Mouse (Mus musculus) heart, postnatal 25 days (tissue): ENCODE results near the gene Minos1. TPM values are rescaled to one million over a fixed set of nuclear protein-coding genes. Genes with fewer than 3 reads are reported as not detected.

Experiments used
- DNase-seq: peaks from one replicate; pipeline ENCODE4 v3.0.0; 2022; ENCODE audit warnings: low spot score
- intact Hi-C: fragments of 180-260 bp; cut with DNase I; formaldehyde crosslinking; loops from one replicate; pipeline ENCODE4 v1.15.1; 2025
- total RNA-seq, 2 experiments: library from RNA; stranded (reverse); gene quantifications; 2 replicates each; pipeline ENCODE4 v1.2.3; 2021

The Minos1 gene
- total RNA-seq, 2 experiments from 2014 or later: 782 to 827 TPM

DNA sequence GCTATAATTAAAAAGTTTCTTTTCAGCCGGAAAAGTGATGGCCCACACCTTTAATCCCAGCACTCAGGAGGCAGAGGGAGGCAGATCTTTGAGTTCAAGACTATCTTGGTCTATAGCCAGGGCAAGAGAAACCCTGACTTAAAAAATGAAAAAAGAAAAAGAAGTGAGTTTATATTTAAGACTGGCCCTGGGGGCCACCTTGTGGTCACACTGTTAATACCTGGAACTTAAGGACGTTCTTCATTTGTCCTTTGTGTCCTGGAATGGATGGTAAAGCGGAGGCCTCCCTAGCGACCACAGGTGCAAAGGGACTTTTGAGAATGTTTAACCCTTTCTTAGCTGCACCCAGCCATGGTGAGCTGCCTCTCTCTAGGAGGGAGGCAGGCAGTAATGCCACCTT is 52.2 kb downstream of the Minos1 start:
- no peak for DNase-seq
- intact Hi-C loops: loop anchor here (1.0 kb wide), 1 partner anchor 156 kb away; no protein-coding TSS in a partner anchor

DNA sequence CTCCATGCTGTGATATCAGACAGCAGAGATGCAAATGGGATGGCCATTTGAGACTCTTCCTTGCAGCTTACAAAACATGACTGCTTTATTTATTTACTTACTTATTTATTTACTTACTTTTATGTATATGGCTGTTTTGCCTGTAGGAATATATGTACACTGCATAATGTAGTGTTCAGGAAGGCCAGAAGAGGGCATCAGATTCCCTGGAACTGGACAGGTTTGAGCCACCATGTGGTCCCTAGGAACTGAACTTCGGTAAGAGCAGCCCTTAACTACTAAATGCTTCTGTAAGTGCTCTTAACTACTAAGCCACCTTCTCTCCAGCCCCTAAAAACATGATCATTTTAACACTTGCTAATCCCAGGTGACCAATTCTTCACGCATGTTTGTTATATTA is 52.6 kb downstream of the Minos1 start:
- no peak for DNase-seq
- intact Hi-C loops: loop anchor here (1.0 kb wide), 1 partner anchor 156 kb away; no protein-coding TSS in a partner anchor

DNA sequence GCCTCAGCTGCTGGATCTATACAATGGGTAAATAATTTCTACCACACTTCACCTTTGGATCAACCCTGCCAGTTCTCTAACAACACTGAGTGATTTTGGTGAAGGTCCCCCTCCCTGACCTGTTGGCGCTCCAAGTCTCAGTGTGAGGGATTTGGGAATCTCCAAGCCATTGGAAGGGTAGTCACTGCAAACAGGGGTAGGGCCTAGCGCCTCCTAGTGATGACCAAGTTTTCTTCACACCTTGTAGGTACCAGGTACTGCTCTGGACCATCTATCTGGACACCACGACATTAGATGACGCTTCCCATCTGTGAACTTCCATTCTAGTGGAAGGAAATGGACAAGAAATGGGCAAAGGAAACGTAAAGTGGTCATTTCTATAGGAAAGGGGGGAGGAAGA is 55.0 kb downstream of the Minos1 start:
- no peak for DNase-seq
- intact Hi-C loops: no loop called here

DNA sequence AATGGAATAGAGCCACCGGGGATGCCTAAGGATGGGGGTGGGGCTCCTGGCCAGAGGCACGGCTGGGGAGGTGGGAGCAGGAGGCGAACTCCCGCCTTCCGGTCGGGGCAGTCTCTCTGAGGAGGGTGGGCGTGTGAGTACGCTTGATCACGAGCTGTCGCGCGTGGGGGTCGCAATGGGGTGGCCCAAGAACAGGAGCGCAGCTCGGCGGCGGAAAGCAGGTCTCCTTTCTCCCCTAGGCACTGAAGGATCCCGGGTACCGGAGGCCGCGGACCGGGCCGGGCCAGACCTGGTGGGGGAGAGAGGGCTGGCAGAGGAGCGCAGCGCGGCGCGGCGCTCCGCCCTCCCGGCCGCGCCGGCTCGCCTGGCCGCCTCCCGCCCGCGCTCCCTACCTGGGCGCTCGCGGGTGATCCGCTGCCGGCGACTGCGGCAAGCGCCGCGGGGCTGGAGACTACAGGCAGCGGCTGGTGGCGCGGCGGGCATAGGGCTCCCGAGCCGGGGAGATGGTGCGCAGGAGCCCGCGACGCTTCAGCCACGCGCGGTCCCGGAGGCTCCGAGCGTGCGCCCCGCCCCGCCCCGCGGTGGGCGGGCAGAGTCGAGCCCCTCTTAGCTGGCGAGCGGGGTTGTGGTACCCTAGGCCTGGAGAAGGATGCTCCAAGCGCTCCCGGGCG is 55.7 kb downstream of the Minos1 start, which contains the start of gene Htr6:
TSS of gene Htr6 (minus strand) at position 530 of the 671 bp plus-strand sequence.
- intact Hi-C loops: no loop called here
- DNase-seq: no peak

DNA sequence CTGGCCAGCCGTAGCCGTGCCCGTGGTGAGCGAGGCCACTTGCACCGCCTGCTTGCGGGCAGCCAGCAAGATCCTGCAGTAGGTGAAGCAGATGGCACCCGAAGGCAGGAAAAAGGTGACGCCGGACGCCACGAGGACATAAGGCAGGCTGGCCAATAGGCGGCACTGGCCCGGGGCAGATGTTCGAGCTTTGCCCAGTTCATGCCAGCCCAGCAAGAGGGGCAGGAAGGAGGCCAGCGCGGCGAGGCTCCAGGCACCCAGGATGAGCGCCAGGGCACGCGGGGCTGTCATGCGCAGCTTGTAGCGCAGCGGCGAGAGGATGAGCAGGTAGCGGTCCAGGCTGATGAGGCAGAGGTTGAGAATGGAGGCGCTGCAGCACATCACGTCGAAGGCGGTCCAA is 56.9 kb downstream of the Minos1 start:
- intact Hi-C loops: no loop called here
- DNase-seq: no peak

DNA sequence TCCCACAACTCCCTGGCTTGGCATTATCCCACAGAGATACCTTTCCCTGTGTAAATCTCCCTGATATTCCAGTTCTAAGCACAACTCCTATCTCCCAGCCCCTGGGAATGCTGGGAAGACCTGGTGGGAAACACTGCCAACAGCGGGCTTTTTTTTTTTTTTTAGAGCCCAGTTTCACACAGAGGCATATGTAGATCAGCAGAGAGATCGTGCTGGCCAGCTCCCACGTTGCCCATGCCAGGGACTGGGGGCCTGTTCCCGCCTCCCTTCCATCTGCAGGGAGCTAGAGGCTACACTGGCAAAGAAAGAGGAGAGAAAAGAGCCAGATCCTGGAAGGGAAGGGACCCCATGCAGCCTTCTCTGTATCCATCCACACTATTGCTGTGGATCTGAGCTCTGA is 62.6 kb downstream of the Minos1 start:
- no peak for DNase-seq
- intact Hi-C loops: no loop called here

DNA sequence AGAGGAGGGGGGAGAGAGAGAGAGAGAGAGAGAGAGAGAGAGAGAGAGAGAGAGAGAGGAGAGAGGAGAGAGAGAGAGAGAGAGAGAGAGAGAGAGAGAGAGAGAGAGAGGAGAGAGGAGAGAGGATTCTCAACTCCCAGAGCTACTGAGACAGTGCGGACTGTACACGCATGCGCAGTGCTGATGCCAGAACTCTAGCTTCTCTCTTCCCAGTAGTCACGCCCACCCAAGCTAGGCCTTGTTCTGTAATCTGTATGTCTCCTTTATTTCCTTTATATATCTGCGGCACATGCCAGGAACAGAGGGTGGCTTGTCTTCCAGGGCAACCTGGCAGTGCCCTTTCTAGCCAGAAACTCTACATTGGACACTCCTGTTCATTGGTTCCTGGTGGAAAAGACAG is 66.1 kb downstream of the Minos1 start:
- intact Hi-C loops: no loop called here
- no peak for DNase-seq

DNA sequence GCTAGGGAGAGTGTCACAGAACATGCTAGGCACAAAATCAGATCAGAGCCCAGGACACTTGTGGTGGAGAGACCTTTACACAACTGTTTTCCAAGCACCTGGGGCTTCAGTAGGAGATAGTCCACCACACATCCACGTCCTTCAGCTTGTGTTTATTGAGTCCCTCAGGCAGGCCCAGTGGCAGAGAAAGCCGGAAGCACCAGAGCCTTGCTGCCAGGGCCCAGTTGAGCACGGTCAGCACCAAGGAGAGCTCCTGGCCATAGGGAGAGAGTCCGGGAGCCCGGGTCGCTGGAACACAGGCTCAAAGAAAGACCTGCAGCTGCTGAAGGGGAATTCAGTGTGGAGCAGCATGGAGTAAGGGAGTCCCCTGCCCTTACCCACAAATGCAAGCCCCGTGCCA is 71.3 kb downstream of the Minos1 start:
- intact Hi-C loops: no loop called here
- DNase-seq: no peak

DNA sequence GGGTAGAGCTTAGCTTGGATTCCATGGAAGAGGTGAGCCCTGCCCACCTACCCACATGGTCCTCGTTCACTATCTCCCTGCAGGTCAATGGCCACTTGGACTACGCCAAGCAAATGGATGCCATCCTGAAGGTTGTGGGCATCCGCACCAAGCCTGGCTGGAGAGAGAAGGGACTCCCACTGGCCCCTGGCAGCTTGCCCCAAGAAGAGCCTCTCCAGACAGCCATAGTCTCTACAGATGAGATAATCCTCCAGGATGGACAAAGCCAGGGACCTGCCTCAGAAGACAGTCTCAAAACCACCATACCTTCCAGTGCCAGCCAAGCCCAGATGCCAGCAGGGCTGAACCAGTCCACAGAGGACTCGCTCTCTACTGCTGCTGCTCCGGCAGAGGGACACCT is 72.9 kb downstream of the Minos1 start:
- no peak for DNase-seq
- intact Hi-C loops: no loop called here

DNA sequence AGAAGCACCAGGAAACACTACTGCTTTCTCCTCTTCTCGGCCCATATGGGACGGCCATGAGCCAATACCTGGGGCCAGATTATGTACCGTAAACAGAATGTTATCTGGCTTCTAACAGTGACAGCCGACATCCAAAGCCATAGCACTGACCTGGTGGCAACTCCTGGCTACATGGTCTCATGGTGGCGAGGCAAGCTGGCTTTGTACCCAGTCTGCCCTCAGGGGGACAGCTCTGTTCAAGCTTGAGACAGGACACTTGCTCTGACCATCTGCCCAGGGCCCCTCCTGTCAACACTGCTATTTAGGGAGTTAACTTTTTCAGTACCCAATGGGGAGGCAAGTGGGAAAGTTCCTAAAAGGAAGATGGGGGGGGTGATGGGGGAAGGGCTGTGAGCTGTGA is 73.6 kb downstream of the Minos1 start:
- intact Hi-C loops: no loop called here
- no peak for DNase-seq

DNA sequence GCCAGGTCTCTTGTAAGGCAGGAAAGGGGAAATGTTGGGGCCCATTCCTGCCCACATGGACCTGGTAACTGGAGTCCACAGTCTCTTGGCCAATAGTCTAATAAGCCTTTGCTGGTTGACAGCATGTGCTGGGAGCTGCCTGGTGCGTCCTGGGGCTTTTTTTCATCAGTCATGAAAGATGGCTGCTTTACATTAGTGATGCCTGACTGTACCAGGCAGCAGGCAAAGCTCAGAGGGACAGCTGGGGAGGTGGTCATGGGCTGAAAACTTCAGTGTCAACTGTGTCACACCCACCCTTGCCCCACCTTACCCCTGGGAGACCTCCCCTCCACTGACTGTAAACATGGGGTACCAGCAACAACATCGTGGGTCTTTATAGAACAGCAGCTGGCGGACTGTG is 75.2 kb downstream of the Minos1 start:
- no peak for DNase-seq
- intact Hi-C loops: no loop called here

DNA sequence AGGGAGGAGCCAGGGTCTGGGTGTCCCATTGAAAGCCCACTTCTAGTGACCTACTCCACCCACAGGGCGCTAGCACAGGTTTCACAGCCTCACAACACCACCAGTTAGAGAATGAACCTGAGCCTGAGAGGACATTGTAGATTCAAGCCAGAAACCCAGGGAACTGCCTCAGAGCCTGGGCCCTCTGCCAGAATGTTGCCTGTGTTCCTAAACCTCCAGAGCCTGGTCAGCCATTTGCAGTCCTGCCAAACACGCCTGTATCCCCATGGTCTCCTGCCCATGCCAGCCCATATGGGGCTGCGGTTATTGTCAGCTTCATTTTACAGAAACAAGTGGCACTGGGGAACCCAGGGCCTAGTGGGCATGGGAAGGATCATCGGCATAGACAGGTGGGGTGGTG is 75.6 kb downstream of the Minos1 start:
- DNase-seq: no peak
- intact Hi-C loops: no loop called here

DNA sequence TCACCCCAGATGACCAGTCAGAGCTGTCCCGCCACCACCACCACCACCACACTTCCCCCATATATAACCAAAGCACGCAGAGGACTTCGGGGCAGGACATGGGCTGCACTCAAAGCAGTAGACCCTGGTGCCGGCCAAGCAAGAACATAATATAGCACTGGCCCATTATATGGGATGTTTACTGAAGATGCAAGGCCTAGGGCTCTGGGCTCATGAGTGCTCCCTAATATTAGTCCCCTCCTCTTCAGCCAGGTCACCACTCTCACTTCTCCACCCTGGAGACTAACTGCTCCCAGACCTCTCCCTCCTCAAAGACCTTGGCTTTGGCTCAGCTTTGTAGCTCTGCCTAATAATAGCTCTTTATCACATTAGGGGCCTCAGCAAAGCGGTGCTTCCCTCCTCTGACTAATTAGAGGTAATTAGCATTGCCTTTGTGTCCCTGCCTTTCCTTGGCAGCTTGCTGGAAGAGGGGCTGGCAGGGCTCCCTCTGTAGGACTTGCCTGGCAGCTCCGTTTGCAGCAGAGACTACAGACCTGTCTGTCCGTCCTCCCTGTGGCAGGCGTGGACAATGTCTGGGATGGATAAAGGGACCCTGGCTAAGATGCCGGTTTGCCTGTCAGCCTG is 76.5 kb downstream of the Minos1 start:
- no peak for DNase-seq
- intact Hi-C loops: no loop called here

DNA sequence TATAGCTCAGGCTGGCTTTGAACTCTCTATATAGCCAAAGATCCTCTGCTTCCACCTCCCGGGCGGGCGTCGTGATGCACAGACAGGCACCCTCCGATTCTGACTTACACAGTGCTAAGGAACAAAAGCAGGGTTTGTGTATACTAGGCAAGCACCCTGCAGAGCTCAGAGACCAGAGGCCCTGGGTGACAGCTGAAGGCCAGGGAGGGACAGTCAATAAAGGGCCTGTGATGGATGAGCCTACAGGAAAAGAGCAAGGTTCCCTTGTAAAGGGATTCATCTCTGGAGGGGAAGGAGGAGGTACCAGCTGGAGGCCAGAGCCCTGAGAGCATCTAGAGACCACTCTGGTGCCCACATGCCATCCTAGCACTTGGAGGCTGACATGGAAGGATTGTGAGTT is 77.5 kb downstream of the Minos1 start:
- intact Hi-C loops: no loop called here

DNA sequence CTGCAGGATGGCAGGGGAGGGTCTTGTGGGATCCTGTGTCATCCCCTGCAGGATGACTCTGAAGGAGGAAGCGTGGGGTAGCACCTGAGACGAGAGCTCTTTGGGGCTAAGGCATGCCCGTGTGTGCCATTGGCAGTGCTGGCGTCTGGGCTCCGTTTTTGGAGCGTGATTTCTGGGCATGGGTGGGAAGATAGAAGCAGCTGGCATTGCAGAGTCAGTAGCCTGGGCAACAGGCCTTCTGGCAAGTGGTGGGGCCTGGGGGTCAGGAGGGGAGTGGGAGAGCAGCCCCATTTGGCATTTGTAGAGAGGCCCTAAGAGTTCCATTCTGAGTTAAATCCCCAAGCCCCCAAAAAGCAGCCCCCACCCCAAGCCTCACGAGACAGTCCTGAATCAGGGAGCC is 78.1 kb downstream of the Minos1 start:
- intact Hi-C loops: no loop called here
- no peak for DNase-seq

More for the DNA sequence above, 77.5 kb downstream of the Minos1 start:
- no peak for DNase-seq

Other genes starting within 250 kb of the Minos1 start
- gene Otud3, start 217.2 kb downstream of the Minos1 start, total RNA-seq: 10 to 100 TPM; 10.1 to 10.8 TPM
- not detected for gene Rnf186, start 164.0 kb downstream of the Minos1 start, total RNA-seq
- 10 to 100 TPM in 1 of 2 experiments, 1 to 10 TPM in 1; 7.5 to 10.1 TPM for gene Tmco4, start 158.2 kb downstream of the Minos1 start, total RNA-seq
- gene Htr6, start 55.5 kb downstream of the Minos1 start, total RNA-seq: not detected
- gene Nbl1, start 38.1 kb downstream of the Minos1 start, total RNA-seq: 10 to 100 TPM; 26.7 to 28.3 TPM
- 100 to 1,000 TPM; 415 to 449 TPM for gene Capzb, start 61.8 kb upstream of the Minos1 start, total RNA-seq
- gene Pqlc2, start 179.6 kb upstream of the Minos1 start, total RNA-seq: 1 to 10 TPM; 6.4 to 6.6 TPM
- gene Akr7a5, start 179.6 kb upstream of the Minos1 start, total RNA-seq: 10 to 100 TPM; 42.6 to 46.8 TPM
- 10 to 100 TPM; 30.1 to 30.5 TPM for gene Mrto4, start 221.5 kb upstream of the Minos1 start, total RNA-seq
- 10 to 100 TPM; 42.0 to 45.1 TPM for gene Emc1, start 221.5 kb upstream of the Minos1 start, total RNA-seq
- gene Ubr4, start 221.5 kb upstream of the Minos1 start, total RNA-seq: 10 to 100 TPM; 87.4 to 98.3 TPM